Comparison of ENCODE assay signal across 8 mouse cellular contexts in genomic region chr2:181364487-181364859, GRCm38 (mm10). TPM values are rescaled to one million over a fixed set of nuclear protein-coding genes. Genes with fewer than 3 reads are reported as not detected.
DNase-seq lines count a peak whose midpoint lies in the region; ATAC-seq and TF ChIP-seq lines count a peak whose summit lies in the region.

No protein-coding gene starts in this region.

- peaks cover 25% of the 10 kb centered on the region for H3K4me1 ChIP-seq in lung, embryonic 16.5 days (replicated peaks; ENCODE audit: control insufficient read depth, insufficient read depth, low read length)
- H3K4me1 ChIP-seq in embryonic facial prominence, embryonic 14.5 days (ENCODE audit: control insufficient read depth, insufficient read depth, low read length) = peaks cover 22% of the 10 kb centered on the region
- H3K4me1 ChIP-seq in intestine, postnatal 0 days (replicated peaks; ENCODE audit: control insufficient read depth, insufficient read depth, low read length) = 0 out of 2 replicates have a peak, but pooled peaks cover 3% of the 10 kb centered on the region
- peaks cover 3% of the 10 kb centered on the region; the same call in 1 of the 2 replicates for H3K4me1 ChIP-seq in olfactory bulb, adult 2 months (ENCODE audit: control insufficient read depth, insufficient read depth, low read length)

- peak overlapping the region; percentile 97 for H3K4me2 ChIP-seq in lung, embryonic 16.5 days (ENCODE audit: low read depth, low read length)
- H3K4me2 ChIP-seq in embryonic facial prominence, embryonic 14.5 days (ENCODE audit: low read depth, low read length) = peak overlapping the region; percentile 76
- H3K4me2 ChIP-seq in intestine, postnatal 0 days (replicated peaks; ENCODE audit: low read depth) = peak overlapping the region; percentile 95

- peaks cover 20% of the 10 kb centered on the region for H3K36me3 ChIP-seq in lung, embryonic 16.5 days (ENCODE audit: control insufficient read depth, insufficient read depth, low read length)
- H3K36me3 ChIP-seq in embryonic facial prominence, embryonic 14.5 days (ENCODE audit: control insufficient read depth, insufficient read depth, low read length) = peaks cover 57% of the 10 kb centered on the region
- peaks cover 36% of the 10 kb centered on the region for H3K36me3 ChIP-seq in intestine, postnatal 0 days (ENCODE audit: control insufficient read depth, insufficient read depth)

- TF ChIP-seq CTCF in intestine, postnatal 0 days (IDR thresholded peaks at IDR 0.05; ENCODE audit: low read depth) = no peak
- no peak for TF ChIP-seq CTCF in olfactory bulb, adult 2 months (IDR thresholded peaks at IDR 0.05; ENCODE audit: insufficient read depth, low read depth, low read length)

- no peak for ATAC-seq in lung, embryonic 16.5 days (ENCODE audit: low read depth)
- no peak for ATAC-seq in embryonic facial prominence, embryonic 14.5 days (ENCODE audit: low read depth)
- no peak for ATAC-seq in intestine, postnatal 0 days

- TF ChIP-seq POLR2A in olfactory bulb, adult 2 months (IDR thresholded peaks at IDR 0.05; ENCODE audit: insufficient read depth, low read depth, low read length) = no peak

- WGBS in lung, embryonic 16.5 days = 6% methylated on average over 14 of the region's 14 CpGs
- 11% methylated on average over 14 of the region's 14 CpGs for WGBS in embryonic facial prominence, embryonic 14.5 days
- WGBS in intestine, postnatal 0 days = 5% methylated on average over 14 of the region's 14 CpGs
- WGBS in olfactory bulb, adult 2 months = 4% methylated on average over 14 of the region's 14 CpGs

- no peaks in the 10 kb centered on the region for H3K9me3 ChIP-seq in lung, embryonic 16.5 days (ENCODE audit: control insufficient read depth, low read length)
- H3K9me3 ChIP-seq in embryonic facial prominence, embryonic 14.5 days (ENCODE audit: control insufficient read depth, low read length) = no peaks in the 10 kb centered on the region
- H3K9me3 ChIP-seq in intestine, postnatal 0 days (ENCODE audit: control insufficient read depth) = no peaks in the 10 kb centered on the region

- H3K4me3 ChIP-seq in lung, embryonic 16.5 days (ENCODE audit: low read length) = peak overlapping the region; percentile 77
- peak overlapping the region; percentile 89 for H3K4me3 ChIP-seq in embryonic facial prominence, embryonic 14.5 days (ENCODE audit: low read depth, low read length)
- peak overlapping the region; percentile 75 for H3K4me3 ChIP-seq in intestine, postnatal 0 days (ENCODE audit: low read depth, low read length)
- peak overlapping the region; percentile 74 for H3K4me3 ChIP-seq in olfactory bulb, adult 2 months (ENCODE audit: insufficient read depth, low read depth, low read length)

- no peaks in the 10 kb centered on the region for H3K27me3 ChIP-seq in lung, embryonic 16.5 days (ENCODE audit: control insufficient read depth, insufficient read depth, low read depth, low read length)
- no peaks in the 10 kb centered on the region for H3K27me3 ChIP-seq in embryonic facial prominence, embryonic 14.5 days (replicated peaks; ENCODE audit: control insufficient read depth, insufficient read depth, low read length)
- no peaks in the 10 kb centered on the region for H3K27me3 ChIP-seq in intestine, postnatal 0 days (replicated peaks; ENCODE audit: control insufficient read depth, insufficient read depth, low read length)

- H3K27ac ChIP-seq in lung, embryonic 16.5 days (ENCODE audit: low read length) = peak overlapping the region; percentile 89; the same call in 1 of the 2 replicates
- peak overlapping the region; percentile 84; the same call in 1 of the 2 replicates for H3K27ac ChIP-seq in embryonic facial prominence, embryonic 14.5 days (replicated peaks; ENCODE audit: low read depth, low read length)
- H3K27ac ChIP-seq in intestine, postnatal 0 days (ENCODE audit: low read depth, low read length) = peak overlapping the region; percentile 93
- H3K27ac ChIP-seq in olfactory bulb, adult 2 months (ENCODE audit: insufficient read depth, low read depth, low read length) = no peak overlapping the region

- peak overlapping the region; percentile 96 for H3K9ac ChIP-seq in lung, embryonic 16.5 days (ENCODE audit: low read length)
- peak overlapping the region; percentile 90 for H3K9ac ChIP-seq in embryonic facial prominence, embryonic 14.5 days (ENCODE audit: low read depth, low read length)
- peak overlapping the region; percentile 75 for H3K9ac ChIP-seq in intestine, postnatal 0 days (ENCODE audit: low read depth, low read length)

- DNase-seq in lung, adult 18-20 months = no peak
- DNase-seq in embryonic facial prominence, embryonic 14.5 days (ENCODE audit: low spot score) = no peak
- no peak for DNase-seq in adrenal gland, adult (ENCODE audit: inconsistent age in 2 of 2, low spot score in 1 of 2)
- DNase-seq in cerebellum, postnatal 10 days = no peak
- DNase-seq in natural killer cell, adult 2 months (ENCODE audit: low spot score in 2 of 2) = no peak

RNA-seq across cellular contexts. Expression of gene Zgpat, which starts 0.3 kb away (rescaled TPM):
- 39.2 and 39.4 TPM in 2 replicates for polyA plus RNA-seq in lung, embryonic 16.5 days (2015; fragmentation: Nextera tagmentation; extraction: Ambion mirVana)
- 30.1 and 36.6 TPM in 2 replicates for polyA plus RNA-seq in embryonic facial prominence, embryonic 14.5 days (2014; fragmentation: Nextera tagmentation; extraction: Ambion mirVana)
- 23.8 and 25.7 TPM in 2 replicates for polyA plus RNA-seq in intestine, postnatal 0 days (2015; fragmentation: Nextera tagmentation; extraction: Ambion mirVana)
- 445 TPM in 1 of 2 replicates, not detected in the other for polyA plus RNA-seq in olfactory bulb, adult 2 months (2012; ENCODE audit: insufficient read depth, insufficient read length, low replicate concordance, missing spikeins)

RNA-seq across cellular contexts. Expression of gene Arfrp1, which starts 0.7 kb away (rescaled TPM):
- polyA plus RNA-seq in lung, embryonic 16.5 days (2015; fragmentation: Nextera tagmentation; extraction: Ambion mirVana) = 60.8 and 62.0 TPM in 2 replicates
- polyA plus RNA-seq in embryonic facial prominence, embryonic 14.5 days (2014; fragmentation: Nextera tagmentation; extraction: Ambion mirVana) = 43.7 and 48.1 TPM in 2 replicates
- 32.1 TPM in 2 replicates for polyA plus RNA-seq in intestine, postnatal 0 days (2015; fragmentation: Nextera tagmentation; extraction: Ambion mirVana)
- not detected in 2 replicates for polyA plus RNA-seq in olfactory bulb, adult 2 months (2012; ENCODE audit: insufficient read depth, insufficient read length, low replicate concordance, missing spikeins)

RNA-seq across cellular contexts. Expression of gene Lime1, which starts 15.4 kb away (rescaled TPM):
- 20.7 and 24.0 TPM in 2 replicates for polyA plus RNA-seq in lung, embryonic 16.5 days (2015; fragmentation: Nextera tagmentation; extraction: Ambion mirVana)
- 17.4 and 18.4 TPM in 2 replicates for polyA plus RNA-seq in embryonic facial prominence, embryonic 14.5 days (2014; fragmentation: Nextera tagmentation; extraction: Ambion mirVana)
- polyA plus RNA-seq in intestine, postnatal 0 days (2015; fragmentation: Nextera tagmentation; extraction: Ambion mirVana) = 6.7 and 8.6 TPM in 2 replicates
- not detected in 2 replicates for polyA plus RNA-seq in olfactory bulb, adult 2 months (2012; ENCODE audit: insufficient read depth, insufficient read length, low replicate concordance, missing spikeins)

RNA-seq across cellular contexts. Expression of gene Rtel1, which starts 44.9 kb away (rescaled TPM):
- polyA plus RNA-seq in lung, embryonic 16.5 days (2015; fragmentation: Nextera tagmentation; extraction: Ambion mirVana) = 47.2 and 47.8 TPM in 2 replicates
- polyA plus RNA-seq in embryonic facial prominence, embryonic 14.5 days (2014; fragmentation: Nextera tagmentation; extraction: Ambion mirVana) = 37.1 and 48.8 TPM in 2 replicates
- polyA plus RNA-seq in intestine, postnatal 0 days (2015; fragmentation: Nextera tagmentation; extraction: Ambion mirVana) = 10.0 and 10.5 TPM in 2 replicates
- polyA plus RNA-seq in olfactory bulb, adult 2 months (2012; ENCODE audit: insufficient read depth, insufficient read length, low replicate concordance, missing spikeins) = not detected in 2 replicates

RNA-seq across cellular contexts. Expression of gene Stmn3, which starts 50.2 kb away (rescaled TPM):
- polyA plus RNA-seq in lung, embryonic 16.5 days (2015; fragmentation: Nextera tagmentation; extraction: Ambion mirVana) = 4.8 and 9.3 TPM in 2 replicates
- 69.4 and 72.7 TPM in 2 replicates for polyA plus RNA-seq in embryonic facial prominence, embryonic 14.5 days (2014; fragmentation: Nextera tagmentation; extraction: Ambion mirVana)
- 28.9 and 32.3 TPM in 2 replicates for polyA plus RNA-seq in intestine, postnatal 0 days (2015; fragmentation: Nextera tagmentation; extraction: Ambion mirVana)
- polyA plus RNA-seq in olfactory bulb, adult 2 months (2012; ENCODE audit: insufficient read depth, insufficient read length, low replicate concordance, missing spikeins) = not detected in 2 replicates
